Mouse (Mus musculus) MEL (cell line): ENCODE results near the gene Prkcg. TPM values are rescaled to one million over a fixed set of nuclear protein-coding genes. Genes with fewer than 3 reads are reported as not detected.

ENCODE experiments used
- DNase-seq: peaks from one replicate; pipeline ENCODE4 v3.0.0; 2011; ENCODE audit warnings: low read depth, low spot score
- H3K27ac ChIP-seq: 2 replicates; pipeline ENCODE4 v1.5.1; 2012; ENCODE audit warnings: low read depth, mild to moderate bottlenecking, control low read depth, low read length, moderate library complexity; ENCODE audit not compliant: control insufficient read depth
- H3K27me3 ChIP-seq, 2 experiments: fragments of 150-350 bp in 1 of 2; sonication (generic) in 1 of 2; 2 replicates each; pipeline ENCODE4 v1.6.1; 2012; ENCODE audit warnings: low read length in 2 of 2, mild to moderate bottlenecking in 2 of 2, improper control_type of control experiment in 1 of 2, moderate library complexity in 1 of 2; ENCODE audit not compliant: insufficient read depth in 2 of 2, control insufficient read depth in 1 of 2
- H3K36me3 ChIP-seq, 2 experiments: 2 replicates each; pipeline ENCODE4 v1.6.1; 2012 to 2014; ENCODE audit warnings: low read length in 2 of 2, improper control_type of control experiment in 1 of 2, inconsistent platforms in 1 of 2, mild to moderate bottlenecking in 1 of 2; ENCODE audit not compliant: insufficient read depth in 2 of 2, control insufficient read depth in 1 of 2
- H3K4me1 ChIP-seq, 2 experiments: fragments of 150-350 bp in 1 of 2; sonication (generic) in 1 of 2; 2 replicates each; pipeline ENCODE4 v1.6.1; 2012; ENCODE audit warnings: low read length in 2 of 2, improper control_type of control experiment in 1 of 2, mild to moderate bottlenecking in 1 of 2; ENCODE audit not compliant: insufficient read depth in 2 of 2, control insufficient read depth in 1 of 2
- H3K4me3 ChIP-seq, 2 experiments: fragments of 150-350 bp in 1 of 2; sonication (generic) in 1 of 2; 2 replicates each; pipeline ENCODE4 v1.5.1; 2012; ENCODE audit warnings: low read depth in 2 of 2, low read length in 2 of 2, mild to moderate bottlenecking in 2 of 2, moderate library complexity in 2 of 2, control low read depth in 1 of 2, improper control_type of control experiment in 1 of 2; ENCODE audit not compliant: control insufficient read depth in 1 of 2, insufficient read depth in 1 of 2
- H3K79me2 ChIP-seq: 2 replicates; pipeline ENCODE4 v1.6.1; 2012; ENCODE audit warnings: mild to moderate bottlenecking, low read length, moderate library complexity; ENCODE audit not compliant: control insufficient read depth, poor library complexity, insufficient read depth
- H3K9ac ChIP-seq: 2 replicates; pipeline ENCODE4 v1.6.1; 2012; ENCODE audit warnings: low read depth, mild to moderate bottlenecking, control low read depth, low read length, moderate library complexity; ENCODE audit not compliant: control insufficient read depth, poor library complexity, severe bottlenecking
- H3K9me3 ChIP-seq: fragments of 150-350 bp; sonication (generic); replicated peaks from 2 replicates; pipeline ENCODE4 v1.6.1; 2012; ENCODE audit warnings: mild to moderate bottlenecking, low read length, improper control_type of control experiment, moderate library complexity; ENCODE audit not compliant: insufficient read depth
- CHD2 ChIP-seq: IDR thresholded peaks from 2 replicates; pipeline ENCODE4 v1.6.1; 2011; ENCODE audit warnings: low read length, improper control_type of control experiment
- CTCF ChIP-seq, 3 experiments: IDR thresholded peaks in 2 of 3; conservative IDR thresholded peaks in 1 of 3; 2 replicates each; pipeline ENCODE4 v1.5.1; 2011 to 2012; ENCODE audit warnings: low read length in 3 of 3, low read depth in 2 of 3, mild to moderate bottlenecking in 2 of 3, improper control_type of control experiment in 1 of 3, inconsistent platforms in 1 of 3, mixed read lengths in 1 of 3, moderate library complexity in 1 of 3; ENCODE audit not compliant: control insufficient read depth in 1 of 3, insufficient read depth in 1 of 3, poor library complexity in 1 of 3, severe bottlenecking in 1 of 3
- E2F4 ChIP-seq: IDR thresholded peaks from 2 replicates; pipeline ENCODE4 v1.6.1; 2011; ENCODE audit warnings: low read depth, low read length, improper control_type of control experiment, borderline replicate concordance
- ELF1 ChIP-seq: IDR thresholded peaks from 2 replicates; pipeline ENCODE4 v1.6.1; 2014; ENCODE audit warnings: low read depth, mild to moderate bottlenecking, inconsistent platforms, low read length, improper control_type of control experiment, moderate library complexity
- EP300 ChIP-seq, 2 experiments: IDR thresholded peaks; 2 replicates each; pipeline ENCODE4 v1.6.1; 2011; ENCODE audit warnings: improper control_type of control experiment in 2 of 2, low read length in 2 of 2, low read depth in 1 of 2, mild to moderate bottlenecking in 1 of 2
- GABPA ChIP-seq: IDR thresholded peaks from 2 replicates; pipeline ENCODE4 v1.6.1; 2012; ENCODE audit warnings: low read depth, mild to moderate bottlenecking, inconsistent platforms, low read length, improper control_type of control experiment, moderate library complexity
- HCFC1 ChIP-seq: IDR thresholded peaks from 2 replicates; pipeline ENCODE4 v1.6.1; 2012; ENCODE audit warnings: low read depth, mild to moderate bottlenecking, inconsistent platforms, low read length, improper control_type of control experiment, moderate library complexity
- JUND ChIP-seq: IDR thresholded peaks from 2 replicates; pipeline ENCODE4 v1.6.1; 2011; ENCODE audit warnings: low read depth, mild to moderate bottlenecking, improper control_type of control experiment, low read length
- MAFK ChIP-seq: IDR thresholded peaks from 2 replicates; pipeline ENCODE4 v1.6.1; 2011; ENCODE audit warnings: low read depth, mild to moderate bottlenecking, low read length, improper control_type of control experiment, borderline replicate concordance
- MEF2A ChIP-seq: IDR thresholded peaks from 2 replicates; pipeline ENCODE4 v1.6.1; 2014; ENCODE audit warnings: low read depth, mild to moderate bottlenecking, inconsistent platforms, low read length, improper control_type of control experiment; ENCODE audit not compliant: poor library complexity, insufficient replicate concordance, severe bottlenecking; ENCODE audit errors: extremely low read depth
- MYB ChIP-seq: IDR thresholded peaks from 2 replicates; pipeline ENCODE4 v1.6.1; 2011; ENCODE audit warnings: mild to moderate bottlenecking, low read depth, low read length, improper control_type of control experiment
- NELFE ChIP-seq: IDR thresholded peaks from 2 replicates; pipeline ENCODE4 v1.6.1; 2011; ENCODE audit warnings: low read depth, low read length, improper control_type of control experiment
- POLR2AphosphoS5 ChIP-seq: IDR thresholded peaks from 2 replicates; pipeline ENCODE4 v1.6.1; 2012; ENCODE audit warnings: low read depth, borderline replicate concordance, mild to moderate bottlenecking, inconsistent platforms, low read length, moderate library complexity, mixed read lengths
- RAD21 ChIP-seq: IDR thresholded peaks from 2 replicates; pipeline ENCODE4 v1.6.1; 2011; ENCODE audit warnings: mild to moderate bottlenecking, low read depth, low read length, improper control_type of control experiment
- TCF12 ChIP-seq: IDR thresholded peaks from 2 replicates; pipeline ENCODE4 v1.6.1; 2014; ENCODE audit warnings: low read depth, mild to moderate bottlenecking, inconsistent platforms, low read length, improper control_type of control experiment, moderate library complexity
- USF1 ChIP-seq: IDR thresholded peaks from 2 replicates; pipeline ENCODE4 v1.6.1; 2014; ENCODE audit warnings: low read depth, mild to moderate bottlenecking, inconsistent platforms, low read length, improper control_type of control experiment, moderate library complexity
- polyA plus RNA-seq, 2 experiments: library from polyadenylated mRNA; stranded (reverse) in 1 of 2; unstranded in 1 of 2; fragments of >175 nt in 1 of 2; fragments of >200 nt in 1 of 2; gene quantifications; 2 replicates each; pipeline versions ENCODE4 v1.2.1 to v1.2.4; 2012; ENCODE audit warnings: low replicate concordance in 2 of 2, low read depth in 1 of 2; ENCODE audit not compliant: insufficient read length in 2 of 2, insufficient read depth in 1 of 2, missing spikeins in 1 of 2
- total RNA-seq: library from RNA; depleted of rRNA; stranded (reverse); fragments of 300-350 nt; gene quantifications from 2 replicates; pipeline ENCODE4 v1.2.3, GENCODE M21; 2012

Prkcg gene
- total and polyA plus RNA-seq, 3 experiments, result 0.10 TPM; not detected in 2

GRCm38 (mm10) chr7:3286036-3286435 is 2.9 kb upstream of the Prkcg start:
- H3K4me1 ChIP-seq, result peaks cover 5 to 22% of the 10 kb centered on the region in 2 experiments
- peaks cover 0 to 20% of the 10 kb centered on the region in 2 experiments; a peak in 2 of 4 replicates for H3K36me3 ChIP-seq
- no peak overlapping the region for H3K4me3 ChIP-seq
- no peaks in the 10 kb centered on the region for H3K27me3 ChIP-seq
- no peaks in the 10 kb centered on the region; the same call in 1 of the 2 replicates for H3K79me2 ChIP-seq
- DNase-seq, result peak; percentile 84
- no peaks in the 10 kb centered on the region for H3K9me3 ChIP-seq
- no peak overlapping the region for H3K9ac ChIP-seq
- TF ChIP-seq EP300 (IDR thresholded peaks at IDR 0.05; ENCODE audit: low read depth in 1 of 2, low read length in 2 of 2) (peak in 1 of 2 experiments; percentile 49; a peak in 1 of 4 replicates), POLR2AphosphoS5 (no peak)
- H3K27ac ChIP-seq, result no peak overlapping the region; the same call in 1 of the 2 replicates

- H3K9ac ChIP-seq, result no peak overlapping the region
- H3K27ac ChIP-seq, result no peak overlapping the region
- H3K4me1 ChIP-seq, result peaks cover 5 to 19% of the 10 kb centered on the region in 2 experiments
- no peaks in the 10 kb centered on the region for H3K27me3 ChIP-seq
- no peak for TF ChIP-seq CHD2
- no peak for TF ChIP-seq MEF2A
- no peak for TF ChIP-seq JUND
- TF ChIP-seq MAFK, result no peak
- TF ChIP-seq RAD21, result no peak
- TF ChIP-seq HCFC1, result no peak
- no peak for TF ChIP-seq GABPA
- no peak for TF ChIP-seq CTCF (IDR thresholded peaks at IDR 0.05 in 2 of 3, conservative IDR thresholded peaks at IDR 0.05 in 1 of 3; ENCODE audit: control insufficient read depth in 1 of 3, insufficient read depth in 1 of 3, low read depth in 2 of 3, low read length in 3 of 3, poor library complexity in 1 of 3, severe bottlenecking in 1 of 3)
- no peak for TF ChIP-seq MYB
- no peak for TF ChIP-seq USF1
- no peak for TF ChIP-seq TCF12
- TF ChIP-seq POLR2AphosphoS5, result no peak
- no peak for TF ChIP-seq ELF1
- no peak for TF ChIP-seq NELFE
- TF ChIP-seq E2F4, result no peak
- H3K9me3 ChIP-seq, result no peaks in the 10 kb centered on the region
- H3K79me2 ChIP-seq, result no peaks in the 10 kb centered on the region; the same call in 1 of the 2 replicates
- peaks cover 0 to 21% of the 10 kb centered on the region in 2 experiments; a peak in 2 of 4 replicates for H3K36me3 ChIP-seq
- no peak overlapping the region for H3K4me3 ChIP-seq
- DNase-seq, result no peak
Measured at GRCm38 (mm10) chr7:3287186-3287585, 1.8 kb upstream of the Prkcg start.
